Mouse (Mus musculus) hindbrain, embryonic 13.5 days (tissue): ENCODE measurements at regions not wholly inside any gene's neighbourhood (a gene's known extent, or its start where the extent isn't known, plus 50 kb on each side); places are given as distances from the start of the nearest gene placed in this dataset.

Experiments used
- ATAC-seq: fragments of 200-750 bp; cut with Nextera tagmentation; 2 replicates; pipeline ENCODE4 v1.8.0; 2017; ENCODE audit warnings: moderate TSS enrichment; ENCODE audit not compliant: low FRiP score
- H3K27ac ChIP-seq: fragments of 300-500 bp; sonication (generic); 2 replicates; pipeline ENCODE4 v1.5.1; 2015; ENCODE audit warnings: inconsistent platforms, mild to moderate bottlenecking, moderate library complexity
- H3K27me3 ChIP-seq: fragments of 300-500 bp; sonication (generic); 2 replicates; pipeline ENCODE4 v1.6.1; 2015; ENCODE audit warnings: mild to moderate bottlenecking, inconsistent platforms
- H3K36me3 ChIP-seq: fragments of 300-500 bp; sonication (generic); 2 replicates; pipeline ENCODE4 v1.6.1; 2015; ENCODE audit warnings: mild to moderate bottlenecking, inconsistent platforms
- H3K4me1 ChIP-seq: fragments of 300-500 bp; sonication (generic); replicated peaks from 2 replicates; pipeline ENCODE4 v1.6.1; 2015; ENCODE audit warnings: inconsistent platforms
- H3K4me2 ChIP-seq: fragments of 300-500 bp; sonication (generic); 2 replicates; pipeline ENCODE4 v1.6.1; 2015; ENCODE audit warnings: inconsistent platforms, mild to moderate bottlenecking, moderate library complexity
- H3K4me3 ChIP-seq: fragments of 300-500 bp; sonication (generic); 2 replicates; pipeline ENCODE4 v1.5.1; 2015; ENCODE audit warnings: mild to moderate bottlenecking, inconsistent platforms
- H3K9ac ChIP-seq: fragments of 300-500 bp; sonication (generic); 2 replicates; pipeline ENCODE4 v1.6.1; 2015; ENCODE audit warnings: mild to moderate bottlenecking, inconsistent platforms
- H3K9me3 ChIP-seq: fragments of 300-500 bp; sonication (generic); 2 replicates; pipeline ENCODE4 v1.6.1; 2016; ENCODE audit warnings: inconsistent platforms
- WGBS: fragments of 180-500 bp; shearing (Covaris S2); methylation state at CpG from one replicate; pipeline ENCODE4 v1.1.7; 2015; 5-methylcytosine and 5-hydroxymethylcytosine counted together

DNA sequence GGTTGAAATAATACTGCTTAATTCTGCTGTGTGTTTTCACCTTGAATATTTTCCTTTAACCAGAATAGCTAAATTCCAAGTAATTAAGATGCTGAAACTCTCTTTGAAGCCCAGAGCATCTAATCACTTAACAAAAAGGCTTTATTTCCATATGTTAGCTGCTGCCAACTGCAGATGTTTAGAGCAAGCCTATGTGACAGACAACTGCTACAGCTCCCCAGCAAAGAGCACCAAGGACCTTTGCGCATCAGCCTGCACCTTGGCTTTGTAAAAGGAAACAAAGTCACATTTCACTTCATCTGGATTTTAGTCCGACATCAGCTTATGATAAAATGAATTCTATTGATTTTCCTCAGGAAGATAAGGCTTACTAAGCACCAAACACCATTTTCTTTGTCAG, 595.4 kb upstream of the Adgrl2 start:
- no peak overlapping the region for H3K27ac ChIP-seq
- ATAC-seq, result no peak
- no peaks in the 10 kb centered on the region for H3K27me3 ChIP-seq
- H3K4me3 ChIP-seq, result no peak overlapping the region
- 28% methylated on average over 2 of the region's 2 CpGs for WGBS
- no peak overlapping the region for H3K9ac ChIP-seq
- H3K36me3 ChIP-seq, result no peaks in the 10 kb centered on the region
- H3K4me1 ChIP-seq, result no peaks in the 10 kb centered on the region
- H3K4me2 ChIP-seq, result no peak overlapping the region
- no peaks in the 10 kb centered on the region for H3K9me3 ChIP-seq

DNA sequence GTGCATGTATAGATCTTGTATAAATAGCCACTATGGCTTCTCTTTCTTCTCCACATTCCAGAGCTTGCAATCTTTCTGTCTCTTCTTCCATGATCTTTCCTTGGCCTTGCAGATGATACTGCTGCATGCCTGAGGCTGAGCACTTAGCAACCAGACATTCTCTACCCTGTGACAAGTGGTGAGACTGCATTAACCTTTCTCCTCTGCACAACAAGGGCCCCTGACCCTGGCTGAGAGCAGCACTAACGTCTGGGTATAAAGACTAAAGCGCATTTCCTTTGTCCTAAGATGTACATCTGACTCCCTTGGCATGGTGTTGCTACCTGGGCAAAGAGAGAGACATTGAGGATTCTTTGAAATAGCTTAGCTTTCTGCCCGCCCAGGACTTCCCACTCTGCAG, 590.8 kb upstream of the Adgrl2 start:
- no peak overlapping the region for H3K27ac ChIP-seq
- H3K4me1 ChIP-seq, result 0 out of 2 replicates have a peak, but pooled peaks cover 2% of the 10 kb centered on the region
- 16% methylated on average over 3 of the region's 3 CpGs for WGBS
- H3K36me3 ChIP-seq, result no peaks in the 10 kb centered on the region
- no peak for ATAC-seq
- H3K4me2 ChIP-seq, result no peak overlapping the region
- no peak overlapping the region for H3K4me3 ChIP-seq
- no peak overlapping the region for H3K9ac ChIP-seq
- no peaks in the 10 kb centered on the region for H3K9me3 ChIP-seq
- no peaks in the 10 kb centered on the region for H3K27me3 ChIP-seq

DNA sequence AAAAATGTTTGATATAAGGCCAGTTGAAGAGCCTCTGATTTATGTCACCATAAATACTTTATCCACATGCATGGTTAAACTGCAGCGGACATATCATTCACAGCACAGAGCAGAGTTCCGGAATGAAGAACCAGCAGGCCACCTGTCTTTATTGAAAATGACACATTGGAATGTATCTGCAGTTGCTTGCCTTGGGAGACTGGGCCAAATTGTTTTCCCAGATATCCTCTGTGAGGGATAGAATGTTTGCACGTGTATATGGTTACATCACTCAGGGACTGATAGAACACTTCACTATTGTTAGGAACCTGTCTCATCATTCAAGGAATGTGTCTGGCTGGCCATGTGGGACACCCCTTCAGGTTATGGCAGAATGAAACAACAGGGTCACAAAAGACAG, 585.3 kb upstream of the Adgrl2 start:
- 57% methylated on average over 3 of the region's 3 CpGs for WGBS
- 0 out of 2 replicates have a peak, but pooled peaks cover 2% of the 10 kb centered on the region for H3K4me1 ChIP-seq
- H3K9ac ChIP-seq, result no peak overlapping the region
- no peaks in the 10 kb centered on the region for H3K36me3 ChIP-seq
- no peak overlapping the region for H3K27ac ChIP-seq
- H3K4me3 ChIP-seq, result no peak overlapping the region
- no peaks in the 10 kb centered on the region for H3K9me3 ChIP-seq
- no peak for ATAC-seq
- H3K4me2 ChIP-seq, result no peak overlapping the region
- no peaks in the 10 kb centered on the region for H3K27me3 ChIP-seq

DNA sequence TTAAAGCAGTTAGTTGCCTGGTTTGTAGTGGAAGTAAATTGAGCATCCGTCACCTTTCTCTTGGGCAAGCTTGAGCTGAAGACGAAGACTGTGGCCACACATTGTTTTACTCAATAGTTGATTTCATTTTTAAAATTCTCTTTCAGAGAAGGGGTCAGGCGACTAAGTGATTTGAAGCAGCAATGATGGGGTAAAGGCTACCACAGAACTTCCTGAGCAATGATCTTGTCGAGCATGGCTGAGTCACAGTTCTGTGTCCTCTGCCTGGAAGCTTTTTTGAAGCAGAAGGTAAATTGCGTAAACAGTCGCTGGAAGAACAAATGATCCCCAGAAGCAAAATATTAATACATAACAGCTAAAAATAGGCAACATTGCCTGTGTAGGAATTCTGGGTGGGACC, 576.5 kb upstream of the Adgrl2 start:
- H3K27ac ChIP-seq, result no peak overlapping the region
- H3K4me2 ChIP-seq, result no peak overlapping the region
- H3K9ac ChIP-seq, result no peak overlapping the region
- H3K4me1 ChIP-seq, result no peaks in the 10 kb centered on the region
- ATAC-seq, result no peak
- H3K36me3 ChIP-seq, result no peaks in the 10 kb centered on the region
- H3K27me3 ChIP-seq, result no peaks in the 10 kb centered on the region
- WGBS, result 92% methylated on average over 6 of the region's 6 CpGs
- H3K4me3 ChIP-seq, result no peak overlapping the region
- H3K9me3 ChIP-seq, result no peaks in the 10 kb centered on the region

DNA sequence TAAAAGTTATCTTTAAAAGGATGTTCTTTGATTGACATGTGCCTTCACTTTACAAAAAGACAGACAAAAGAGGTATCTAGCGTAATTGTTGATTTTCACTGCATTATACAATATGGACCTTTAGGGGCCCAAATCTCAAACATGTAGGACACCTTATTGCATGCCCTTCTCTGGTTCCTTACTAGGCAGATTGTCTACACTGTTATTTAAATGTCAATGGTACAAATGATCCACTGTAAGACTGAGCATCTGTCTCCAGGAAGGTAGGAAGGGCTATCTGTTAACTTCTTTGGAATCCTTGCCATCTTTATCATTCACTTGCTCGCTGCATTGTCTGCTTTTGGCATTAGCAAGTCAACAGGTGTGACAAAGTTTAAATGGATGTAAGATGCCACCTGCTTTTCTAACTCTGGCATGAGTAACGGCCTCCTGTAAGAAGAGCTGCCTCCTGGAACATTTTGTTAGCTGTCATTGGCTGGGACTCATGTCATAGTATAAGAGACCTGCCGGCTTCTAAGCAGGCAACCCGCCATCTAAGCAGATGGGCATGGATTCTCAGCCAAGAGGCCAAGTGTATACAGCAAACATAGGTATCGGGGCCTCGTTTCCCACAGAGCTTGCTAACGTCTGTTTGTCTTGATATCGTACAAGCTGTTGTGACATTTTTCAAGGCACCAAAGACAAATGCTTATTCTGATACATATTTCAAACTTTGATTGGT, 560.0 kb upstream of the Adgrl2 start:
- H3K9ac ChIP-seq, result no peak overlapping the region
- ATAC-seq, result no peak
- WGBS, result 88% methylated on average over 9 of the region's 9 CpGs

DNA sequence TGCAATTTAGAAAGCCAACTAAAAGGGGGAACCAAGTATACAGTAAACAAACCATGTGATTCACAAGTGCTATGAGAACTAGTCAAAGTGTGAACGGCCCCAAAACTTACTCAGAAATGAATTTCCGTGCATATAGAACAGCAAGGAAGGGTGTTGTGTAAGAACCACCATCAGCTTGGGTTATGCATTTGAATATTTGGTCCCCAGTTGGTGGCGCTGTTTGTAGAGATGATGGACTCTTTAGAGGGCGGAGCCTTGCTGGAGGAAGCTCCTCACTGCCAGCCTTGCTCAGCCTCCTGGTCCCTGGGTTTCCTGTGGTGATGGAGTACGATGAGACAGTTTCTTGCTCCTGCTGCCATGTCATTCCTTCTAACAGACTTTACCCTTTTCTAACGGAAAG, 556.7 kb upstream of the Adgrl2 start:
- ATAC-seq, result no peak
- WGBS, result 76% methylated on average over 6 of the region's 6 CpGs

More for the DNA sequence above, 560.0 kb upstream of the Adgrl2 start:
- Histone ChIP-seq H3K36me3 (no peaks in the 10 kb centered on the region), H3K4me3 (no peak overlapping the region), H3K9me3 (no peaks in the 10 kb centered on the region), H3K27ac (no peak overlapping the region), H3K27me3 (0 out of 2 replicates have a peak, but pooled peaks cover 3% of the 10 kb centered on the region), H3K4me2 (no peak overlapping the region), H3K4me1 (peaks cover 3% of the 10 kb centered on the region; the same call in 1 of the 2 replicates)

DNA sequence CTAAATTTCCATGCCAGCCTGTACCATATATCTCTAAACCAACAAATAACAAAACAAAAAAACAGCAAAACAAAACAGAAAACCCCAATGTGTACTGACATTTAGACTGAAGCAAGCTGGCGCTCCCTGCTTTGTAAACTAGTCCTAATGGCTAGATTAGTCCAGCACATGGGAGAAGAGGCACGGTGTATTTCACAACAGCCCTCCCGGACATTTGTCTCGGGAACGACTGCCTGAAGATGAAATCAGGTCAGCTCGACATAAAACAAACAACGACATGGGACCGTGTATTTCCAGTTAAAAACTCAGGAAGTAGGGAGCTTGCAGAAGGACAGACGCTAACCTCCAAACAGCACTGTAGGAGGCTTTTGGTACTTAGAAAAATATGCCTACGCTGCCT, 555.9 kb upstream of the Adgrl2 start:
- no peak overlapping the region for H3K4me2 ChIP-seq
- H3K4me1 ChIP-seq, result peaks cover 3% of the 10 kb centered on the region; the same call in 1 of the 2 replicates
- H3K36me3 ChIP-seq, result no peaks in the 10 kb centered on the region
- ATAC-seq, result no peak
- H3K27ac ChIP-seq, result no peak overlapping the region
- 64% methylated on average over 10 of the region's 10 CpGs for WGBS
- no peak overlapping the region for H3K9ac ChIP-seq
- no peaks in the 10 kb centered on the region for H3K9me3 ChIP-seq
- H3K27me3 ChIP-seq, result 0 out of 2 replicates have a peak, but pooled peaks cover 3% of the 10 kb centered on the region
- H3K4me3 ChIP-seq, result no peak overlapping the region

More for the DNA sequence above, 556.7 kb upstream of the Adgrl2 start:
- Histone ChIP-seq H3K4me2 (no peak overlapping the region), H3K4me3 (no peak overlapping the region), H3K9ac (no peak overlapping the region), H3K4me1 (peaks cover 3% of the 10 kb centered on the region; the same call in 1 of the 2 replicates), H3K27ac (no peak overlapping the region), H3K36me3 (no peaks in the 10 kb centered on the region), H3K9me3 (no peaks in the 10 kb centered on the region), H3K27me3 (0 out of 2 replicates have a peak, but pooled peaks cover 3% of the 10 kb centered on the region)

DNA sequence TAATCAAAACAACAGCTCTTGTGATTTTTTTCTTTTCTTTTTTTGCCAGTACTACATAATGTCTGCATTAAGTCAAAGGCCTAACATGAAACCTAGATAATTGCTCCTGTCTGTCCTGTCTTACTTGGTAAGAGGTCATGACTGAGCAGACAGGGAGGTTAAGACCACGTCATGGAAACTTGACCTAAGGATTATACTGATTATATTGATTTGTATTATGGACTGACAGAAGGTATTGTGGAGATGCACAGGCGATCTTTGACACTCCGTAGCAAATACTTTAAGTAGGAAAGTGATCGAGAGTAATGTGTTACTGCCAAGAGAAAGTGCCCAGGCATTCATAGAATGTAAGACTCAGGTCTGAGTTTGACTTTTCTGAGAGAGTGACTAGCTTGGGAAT, 543.8 kb upstream of the Adgrl2 start:
- ATAC-seq, result no peak
- Histone ChIP-seq H3K4me2 (no peak overlapping the region), H3K4me1 (no peaks in the 10 kb centered on the region), H3K9ac (no peak overlapping the region), H3K9me3 (no peaks in the 10 kb centered on the region), H3K36me3 (no peaks in the 10 kb centered on the region), H3K27ac (no peak overlapping the region), H3K4me3 (no peak overlapping the region), H3K27me3 (no peaks in the 10 kb centered on the region)
- 49% methylated on average over 4 of the region's 4 CpGs for whole genome bisulfite sequencing

DNA sequence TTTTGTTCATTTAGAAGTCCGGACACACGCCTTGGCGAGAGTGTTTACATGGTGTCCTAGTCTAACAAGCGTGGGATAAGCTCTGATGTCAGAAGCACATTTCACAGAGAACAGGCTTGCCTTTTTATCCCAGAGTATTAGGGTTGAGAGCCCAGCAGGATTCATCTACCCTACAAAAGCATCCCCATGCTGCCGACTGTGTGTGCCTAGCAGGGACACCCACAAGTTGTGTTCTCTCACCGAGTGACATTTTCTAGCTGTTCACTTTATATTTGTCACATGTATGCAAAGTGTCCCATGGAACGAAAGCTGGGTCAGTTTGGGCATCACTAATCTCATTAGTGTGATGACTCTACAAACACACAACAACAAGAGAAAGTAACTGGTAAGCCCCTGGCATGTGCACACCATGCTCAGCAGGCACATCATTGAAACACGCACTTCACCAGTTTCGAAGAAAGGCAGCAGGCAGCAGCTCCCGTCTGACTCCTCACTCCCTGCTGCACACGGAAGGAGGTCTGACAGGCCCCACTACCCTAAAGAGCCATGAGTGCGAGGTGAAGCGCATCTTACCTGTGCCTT, 539.8 kb upstream of the Adgrl2 start:
- H3K27ac ChIP-seq, result no peak overlapping the region
- 77% methylated on average over 13 of the region's 13 CpGs for WGBS
- H3K9me3 ChIP-seq, result no peaks in the 10 kb centered on the region
- no peaks in the 10 kb centered on the region for H3K27me3 ChIP-seq
- H3K9ac ChIP-seq, result no peak overlapping the region
- no peak overlapping the region for H3K4me3 ChIP-seq
- H3K36me3 ChIP-seq, result no peaks in the 10 kb centered on the region
- no peak overlapping the region for H3K4me2 ChIP-seq
- ATAC-seq, result no peak
- H3K4me1 ChIP-seq, result no peaks in the 10 kb centered on the region

DNA sequence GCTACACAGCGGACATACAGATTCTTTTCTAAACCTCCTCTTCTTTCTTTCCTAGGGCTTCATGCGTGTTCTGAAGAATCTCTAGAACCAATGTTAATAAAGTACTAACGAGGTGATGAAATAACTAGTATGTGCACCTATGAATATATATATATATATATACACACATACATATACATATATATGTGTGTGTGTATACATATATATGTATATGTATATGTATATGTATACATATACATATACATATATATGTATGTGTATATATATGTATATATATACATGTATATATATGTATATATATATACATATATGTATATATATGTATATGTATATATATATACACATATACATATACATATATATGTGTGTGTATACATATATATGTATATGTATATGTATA, 536.2 kb upstream of the Adgrl2 start:
- Histone ChIP-seq H3K36me3 (no peaks in the 10 kb centered on the region), H3K9ac (no peak overlapping the region), H3K9me3 (no peaks in the 10 kb centered on the region), H3K27me3 (no peaks in the 10 kb centered on the region), H3K27ac (no peak overlapping the region), H3K4me1 (no peaks in the 10 kb centered on the region), H3K4me3 (no peak overlapping the region), H3K4me2 (no peak overlapping the region)
- whole genome bisulfite sequencing, result 96% methylated on average over 3 of the region's 3 CpGs
- ATAC-seq, result no peak

DNA sequence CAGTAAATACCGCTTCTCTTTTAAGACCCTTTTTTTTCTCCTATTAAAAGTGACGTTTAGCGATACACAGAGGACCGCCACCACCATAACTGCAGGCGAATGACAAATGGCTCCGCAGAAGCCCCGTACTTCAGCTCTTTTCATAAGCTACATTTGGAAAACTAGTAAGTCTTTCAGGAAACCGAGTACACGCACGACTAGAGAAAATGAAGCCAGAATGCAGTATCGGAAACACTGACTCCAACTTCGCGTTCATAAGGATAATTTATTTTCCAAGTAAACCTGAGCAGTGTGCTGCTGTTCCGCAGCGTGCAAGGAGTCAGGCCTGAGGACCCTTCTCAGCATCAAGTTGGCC, 529.2 kb upstream of the Adgrl2 start:
- H3K27ac ChIP-seq, result no peak overlapping the region
- H3K9me3 ChIP-seq, result no peaks in the 10 kb centered on the region; the same call in 1 of the 2 replicates
- 20% methylated on average over 15 of the region's 15 CpGs for WGBS
- H3K36me3 ChIP-seq, result no peaks in the 10 kb centered on the region
- peak overlapping the region; percentile 88 for H3K4me2 ChIP-seq
- peaks cover 15% of the 10 kb centered on the region for H3K4me1 ChIP-seq
- ATAC-seq, result peak; percentile 17; the same call in 1 of the 2 replicates
- H3K4me3 ChIP-seq, result peak overlapping the region; percentile 48
- H3K9ac ChIP-seq, result peak overlapping the region; percentile 65
- peaks cover 13% of the 10 kb centered on the region; the same call in 1 of the 2 replicates for H3K27me3 ChIP-seq

DNA sequence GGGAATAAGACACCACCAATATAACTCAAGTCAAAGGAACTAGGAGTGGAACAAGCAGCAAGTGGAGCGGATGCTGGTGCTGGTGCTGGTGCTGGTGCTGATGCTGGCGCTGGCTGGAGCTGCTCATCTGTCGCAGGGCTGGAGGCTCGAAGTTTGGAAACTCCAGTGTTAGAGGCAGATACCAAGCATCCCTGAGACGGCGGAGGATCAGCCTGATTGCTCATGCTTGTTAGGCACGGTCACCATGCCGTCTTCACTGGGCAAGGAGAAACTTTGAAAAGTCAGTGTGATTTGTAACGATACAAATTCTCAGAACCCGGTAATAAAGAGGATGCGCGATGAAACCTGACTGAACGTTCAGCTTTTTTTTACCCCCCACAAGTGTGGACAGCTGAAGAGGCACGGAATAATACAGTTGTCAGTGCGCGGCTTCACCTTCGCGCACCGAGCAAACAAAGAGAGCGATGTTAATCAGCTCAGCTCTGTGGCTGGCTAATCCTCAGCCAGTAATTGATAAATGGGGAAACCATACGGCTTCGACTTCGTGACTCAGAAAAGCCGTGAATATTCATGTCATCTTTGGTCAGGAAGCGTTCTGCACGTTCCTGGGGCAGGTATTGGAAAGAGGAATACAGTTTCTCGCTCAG, 528.7 kb upstream of the Adgrl2 start:
- Histone ChIP-seq H3K4me2 (peak overlapping the region; percentile 88), H3K9me3 (no peaks in the 10 kb centered on the region; the same call in 1 of the 2 replicates), H3K9ac (peak overlapping the region; percentile 65), H3K4me1 (peaks cover 15% of the 10 kb centered on the region), H3K27ac (no peak overlapping the region), H3K36me3 (no peaks in the 10 kb centered on the region), H3K4me3 (peak overlapping the region; percentile 48), H3K27me3 (peaks cover 13% of the 10 kb centered on the region; the same call in 1 of the 2 replicates)
- 2% methylated on average over 27 of the region's 27 CpGs for WGBS
- peak; percentile 78 for ATAC-seq
